17 mouse cellular contexts compared by ENCODE assay signal in the genomic region with DNA sequence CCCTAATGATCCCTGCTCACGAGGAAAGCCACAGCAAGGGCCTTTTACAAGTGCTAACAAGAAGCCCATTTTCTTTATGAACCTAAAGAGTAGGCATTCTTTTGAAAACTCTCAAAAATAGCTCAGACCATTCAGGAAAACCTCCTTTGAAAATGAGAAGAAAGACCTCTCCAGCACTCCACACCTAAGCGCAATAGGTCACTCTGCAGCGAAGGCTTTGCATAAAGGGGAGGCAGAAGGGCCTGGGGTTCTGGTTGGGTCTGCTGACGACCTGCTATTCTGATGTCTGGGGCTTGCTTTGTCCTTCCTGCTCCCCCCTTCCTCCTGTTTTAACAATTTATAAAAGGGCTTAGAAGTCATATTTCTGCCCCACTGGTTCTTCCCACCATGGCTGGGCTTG. TPM values are rescaled to one million over a fixed set of nuclear protein-coding genes. Genes with fewer than 3 reads are reported as not detected.
"Had no signal": no experiment of that assay in that cellular context is flagged by ENCODE, and none has a peak within 500 bp of the region (broad histone marks: within the 10 kb centered on the region; RNA-seq: fewer than 3 reads in every experiment).

No protein-coding gene starts in this region.

- H3K36me3 ChIP-seq: liver, embryonic 15.5 days; midbrain, embryonic 12.5 days had no signal

- H3K27me3 ChIP-seq: liver, embryonic 15.5 days; lung, embryonic 15.5 days; megakaryocyte, embryonic 14.5 days; midbrain, embryonic 12.5 days; neural tube, embryonic 12.5 days; stomach, embryonic 15.5 days had no signal

- H3K9me3 ChIP-seq: liver, embryonic 15.5 days; lung, embryonic 15.5 days; midbrain, embryonic 12.5 days; neural tube, embryonic 12.5 days; stomach, embryonic 15.5 days had no signal

- H3K9ac ChIP-seq: liver, embryonic 15.5 days; liver, postnatal 0 days; lung, embryonic 15.5 days; midbrain, embryonic 12.5 days; neural tube, embryonic 12.5 days; stomach, embryonic 15.5 days had no signal

- ATAC-seq: liver, postnatal 0 days; lung, postnatal 0 days had no signal

- DNase-seq: liver, postnatal 0 days; lung, adult 2 months; lung, postnatal 14 days; lung, postnatal 36 days; right cerebral cortex, postnatal 14 days; thymus, adult 18-20 months; thymus, postnatal 25 days; thymus, postnatal 4 days had no signal

- H3K27ac ChIP-seq: liver, embryonic 15.5 days; lung, embryonic 15.5 days; macrophage; midbrain, embryonic 12.5 days; neural tube, embryonic 12.5 days; stomach, embryonic 15.5 days had no signal

- H3K4me1 ChIP-seq: liver, embryonic 15.5 days; lung, embryonic 15.5 days; megakaryocyte, embryonic 14.5 days; midbrain, embryonic 12.5 days; neural tube, embryonic 12.5 days had no signal

- H3K4me3 ChIP-seq: liver, embryonic 15.5 days; lung, embryonic 15.5 days; megakaryocyte, embryonic 14.5 days; midbrain, embryonic 12.5 days; neural tube, embryonic 12.5 days; stomach, embryonic 15.5 days had no signal

- H3K4me2 ChIP-seq: liver, embryonic 15.5 days; lung, embryonic 15.5 days; midbrain, embryonic 12.5 days; neural tube, embryonic 12.5 days; stomach, embryonic 15.5 days had no signal

RNA-seq across cellular contexts. Expression of a gene that starts 24.6 kb away (rescaled TPM):
- total RNA-seq: neutrophil, adult 5-6 weeks had no signal
